Mouse (Mus musculus) forebrain, embryonic 14.5 days (tissue): ENCODE results near the gene Tmem203. TPM values are rescaled to one million over a fixed set of nuclear protein-coding genes. Genes with fewer than 3 reads are reported as not detected.
"Not testable (repeated sequence)": the region's sequence is repeated elsewhere in the genome, so short reads cannot be mapped to it uniquely, and the experiment has no call there.

ENCODE experiments used
- ATAC-seq: fragments of 200-750 bp; cut with Nextera tagmentation; 2 replicates; pipeline ENCODE4 v1.8.0; 2017; ENCODE audit warnings: mild to moderate bottlenecking, moderate library complexity
- DNase-seq: peaks from one replicate; pipeline ENCODE4 v3.0.0-alpha.2; 2015; ENCODE audit warnings: low spot score
- H3K27ac ChIP-seq: fragments of 300-500 bp; sonication (generic); 2 replicates; pipeline ENCODE4 v1.5.1; 2014; ENCODE audit warnings: low read depth, mild to moderate bottlenecking, control low read depth, low read length, moderate library complexity
- H3K27me3 ChIP-seq: fragments of 300-500 bp; sonication (generic); replicated peaks from 2 replicates; pipeline ENCODE4 v1.6.1; 2014; ENCODE audit warnings: low read length, control low read depth, mixed read lengths; ENCODE audit not compliant: control insufficient read depth, insufficient read depth
- H3K36me3 ChIP-seq: fragments of 300-500 bp; sonication (generic); 2 replicates; pipeline ENCODE4 v1.6.1; 2014; ENCODE audit warnings: low read length, control low read depth; ENCODE audit not compliant: control insufficient read depth, insufficient read depth
- H3K4me1 ChIP-seq: fragments of 300-500 bp; sonication (generic); 2 replicates; pipeline ENCODE4 v1.6.1; 2014; ENCODE audit warnings: antibody characterized with exemption, low read length, control low read depth; ENCODE audit not compliant: control insufficient read depth, insufficient read depth
- H3K4me2 ChIP-seq: fragments of 300-500 bp; sonication (generic); 2 replicates; pipeline ENCODE4 v1.6.1; 2014; ENCODE audit warnings: mild to moderate bottlenecking, control low read depth, low read length
- H3K4me3 ChIP-seq: fragments of 300-500 bp; sonication (generic); 2 replicates; pipeline ENCODE4 v1.5.1; 2014; ENCODE audit warnings: low read depth, low read length, control low read depth
- H3K9ac ChIP-seq: fragments of 300-500 bp; sonication (generic); 2 replicates; pipeline ENCODE4 v1.6.1; 2014; ENCODE audit warnings: mild to moderate bottlenecking, low read length, control low read depth, moderate library complexity
- H3K9me3 ChIP-seq: fragments of 300-500 bp; sonication (generic); replicated peaks from 2 replicates; pipeline ENCODE4 v1.6.1; 2016; ENCODE audit warnings: low read length, control low read depth, mixed read lengths; ENCODE audit not compliant: control insufficient read depth
- WGBS: fragments of 180-500 bp; shearing (Covaris S2); extraction: QIAGEN DNeasy Blood & Tissue Kit; methylation state at CpG from one replicate; pipeline ENCODE4 v1.1.7; 2014; 5-methylcytosine and 5-hydroxymethylcytosine counted together
- polyA plus RNA-seq: library from polyadenylated mRNA; unstranded; fragments of >200 nt; fragmentation: Nextera tagmentation; extraction: Ambion mirVana; gene quantifications from 2 replicates; pipeline ENCODE4 v1.2.1, GENCODE M21; 2014

Tmem203 gene
- polyA plus RNA-seq, 1 experiment from 2014 or later, result 17.4 TPM

- WGBS, result 90% methylated on average over 1 of the region's 1 CpGs
- Histone ChIP-seq H3K4me1 (peaks cover 12% of the 10 kb centered on the region), H3K36me3 (peaks cover 51% of the 10 kb centered on the region)
Measured at GRCm38 (mm10) chr2:25252331-25252730, 2.9 kb upstream of the Tmem203 start.

GRCm38 (mm10) chr2:25256443-25257109, 1.3 kb downstream of the Tmem203 start:
- H3K9me3 ChIP-seq, H3K27ac ChIP-seq, ATAC-seq, H3K27me3 ChIP-seq, DNase-seq: not testable (repeated sequence)
- 49% methylated on average over 11 of the region's 12 CpGs for WGBS
- H3K4me2 ChIP-seq, result peak overlapping the region; percentile 96
- H3K36me3 ChIP-seq, result peaks cover 11% of the 10 kb centered on the region
- peak overlapping the region; percentile 97 for H3K4me3 ChIP-seq
- H3K4me1 ChIP-seq, result peaks cover 12% of the 10 kb centered on the region
- H3K9ac ChIP-seq, result peak overlapping the region; percentile 86; the same call in 1 of the 2 replicates

More at GRCm38 (mm10) chr2:25252331-25252730, 2.9 kb upstream of the Tmem203 start:
- Histone ChIP-seq H3K27ac (no peak overlapping the region), H3K9me3 (no peaks in the 10 kb centered on the region), H3K4me2 (no peak overlapping the region), H3K4me3 (no peak overlapping the region), H3K9ac (no peak overlapping the region), H3K27me3 (no peaks in the 10 kb centered on the region)
- ATAC-seq (no peak), DNase-seq (no peak)

GRCm38 (mm10) chr2:25257250-25257649, 2.0 kb downstream of the Tmem203 start:
- DNase-seq, result not testable (repeated sequence)

GRCm38 (mm10) chr2:25258887-25259286, 3.6 kb downstream of the Tmem203 start:
- no peak for ATAC-seq
- H3K4me2 ChIP-seq, result no peak overlapping the region
- H3K4me3 ChIP-seq, result no peak overlapping the region
- no peaks in the 10 kb centered on the region for H3K36me3 ChIP-seq
- H3K4me1 ChIP-seq, result peaks cover 23% of the 10 kb centered on the region
- no peaks in the 10 kb centered on the region for H3K9me3 ChIP-seq
- H3K27ac ChIP-seq, result no peak overlapping the region
- peaks cover 9% of the 10 kb centered on the region for H3K27me3 ChIP-seq
- 36% methylated on average over 2 of the region's 2 CpGs for WGBS
- no peak for DNase-seq
- no peak overlapping the region for H3K9ac ChIP-seq

More at GRCm38 (mm10) chr2:25257250-25257649, 2.0 kb downstream of the Tmem203 start:
- not testable (repeated sequence) for H3K9ac ChIP-seq, H3K27me3 ChIP-seq, H3K36me3 ChIP-seq, H3K4me3 ChIP-seq, H3K9me3 ChIP-seq, H3K4me2 ChIP-seq, H3K27ac ChIP-seq, ATAC-seq
- H3K4me1 ChIP-seq, result peaks cover 15% of the 10 kb centered on the region
- 89% methylated on average over 5 of the region's 5 CpGs for WGBS

- no peak for ATAC-seq
- Histone ChIP-seq H3K4me2 (peak overlapping the region; percentile 99), H3K9me3 (no peaks in the 10 kb centered on the region), H3K4me3 (peak overlapping the region; percentile 81), H3K27me3 (peaks cover 13% of the 10 kb centered on the region), H3K4me1 (peaks cover 35% of the 10 kb centered on the region), H3K27ac (peak overlapping the region; percentile 54; the same call in 1 of the 2 replicates), H3K9ac (peak overlapping the region; percentile 54; the same call in 1 of the 2 replicates), H3K36me3 (no peaks in the 10 kb centered on the region)
- 48% methylated on average over 12 of the region's 12 CpGs for WGBS
- no peak for DNase-seq
Measured at GRCm38 (mm10) chr2:25261870-25262269, 6.6 kb downstream of the Tmem203 start.

DNA sequence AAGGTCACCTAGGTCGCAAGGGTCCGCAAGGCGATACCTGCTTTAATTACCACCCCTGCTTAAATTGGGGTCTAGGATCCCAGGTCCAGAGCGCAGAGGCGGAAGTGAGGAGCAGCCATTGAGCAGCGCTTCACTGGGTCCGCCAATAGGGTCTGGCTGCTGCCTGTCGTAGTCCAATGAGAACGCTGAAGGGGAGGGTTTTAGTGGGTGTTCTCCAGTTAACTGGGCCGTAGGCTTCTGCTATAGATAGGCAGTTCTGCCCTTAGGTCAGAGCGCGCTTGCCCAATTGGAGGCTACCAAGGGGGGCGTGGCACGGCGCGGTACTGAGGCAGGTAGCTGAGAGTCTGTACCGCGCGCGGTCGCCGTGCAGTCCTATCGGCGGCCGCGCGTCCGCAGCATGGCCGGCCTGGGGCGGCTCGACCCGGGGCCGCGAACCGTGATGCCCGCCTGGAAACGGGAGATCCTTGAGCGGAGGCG, 7.1 kb downstream of the Tmem203 start, which contains the start of gene Tprn:
TSS of gene Tprn (plus strand) at position 328 of the 477 bp plus-strand sequence.
- peak within 1 kb of the TSS; percentile 99 for H3K4me2 ChIP-seq
- peak within 1 kb of the TSS; percentile 75 for H3K9ac ChIP-seq
- H3K4me3 ChIP-seq, result peak within 1 kb of the TSS; percentile 81
- H3K4me1 ChIP-seq, result peaks cover 40% of the 10 kb centered on the region
- H3K9me3 ChIP-seq, result no peaks in the 10 kb centered on the region
- DNase-seq (peak; percentile 99), ATAC-seq (peak; percentile 99)
- WGBS, result under 1% methylated on average over 39 of the region's 39 CpGs
- H3K27ac ChIP-seq, result peak within 1 kb of the TSS; percentile 54; the same call in 1 of the 2 replicates
- peaks cover 13% of the 10 kb centered on the region for H3K27me3 ChIP-seq
- H3K36me3 ChIP-seq, result no peaks in the 10 kb centered on the region

DNA sequence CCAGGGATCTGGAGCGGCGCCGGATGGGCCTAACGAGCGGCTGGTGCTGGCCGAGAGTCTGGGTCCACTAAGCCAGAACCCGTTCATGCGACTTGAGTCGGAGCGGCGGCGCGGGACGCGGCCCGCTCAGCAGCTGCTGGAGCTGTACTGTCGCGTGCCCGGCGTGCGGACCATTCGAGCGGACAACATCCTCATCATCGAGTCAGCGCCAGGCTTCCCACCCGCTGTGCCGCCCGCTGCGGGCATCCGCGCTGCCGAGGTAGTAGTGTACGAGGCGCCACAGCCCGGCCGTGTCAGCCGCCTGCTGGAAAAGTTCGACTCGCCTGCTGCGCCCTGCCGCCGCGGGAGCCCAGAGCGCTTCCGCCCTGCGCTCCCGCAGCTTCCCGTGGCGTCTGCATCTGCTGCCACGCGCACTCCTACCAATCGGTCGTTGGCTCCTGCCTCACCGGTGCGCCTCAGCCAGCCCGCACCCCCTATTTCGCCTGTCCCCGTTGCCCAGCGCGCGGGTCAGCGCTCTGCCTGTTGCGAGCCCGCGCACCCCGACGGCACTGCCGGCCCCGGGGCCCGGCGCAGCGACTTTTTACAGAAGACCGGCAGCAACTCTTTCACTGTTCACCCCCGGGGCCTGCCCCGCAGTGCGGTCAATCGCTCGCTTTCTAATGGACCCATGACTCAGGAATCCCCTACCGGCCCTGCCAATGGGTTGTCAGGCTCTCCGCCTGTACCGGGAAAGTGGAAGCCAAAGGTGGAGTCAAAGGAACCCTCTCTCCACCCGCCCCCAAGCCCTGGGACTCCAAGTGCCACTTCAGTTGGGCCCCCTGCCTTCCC, 7.8 kb downstream of the Tmem203 start:
- H3K9me3 ChIP-seq, result no peaks in the 10 kb centered on the region
- H3K27ac ChIP-seq, result no peak overlapping the region; the same call in 1 of the 2 replicates
- H3K4me3 ChIP-seq, result peak overlapping the region; percentile 81
- peak; percentile 28; the same call in 1 of the 2 replicates for ATAC-seq
- H3K36me3 ChIP-seq, result no peaks in the 10 kb centered on the region
- WGBS, result under 1% methylated on average over 75 of the region's 82 CpGs
- H3K4me1 ChIP-seq, result peaks cover 41% of the 10 kb centered on the region
- peak overlapping the region; percentile 99 for H3K4me2 ChIP-seq
- DNase-seq, result peak; percentile 45
- H3K9ac ChIP-seq, result peak overlapping the region; percentile 75
- peaks cover 13% of the 10 kb centered on the region for H3K27me3 ChIP-seq

- H3K27me3 ChIP-seq, result peaks cover 13% of the 10 kb centered on the region
- no peaks in the 10 kb centered on the region for H3K9me3 ChIP-seq
- peaks cover 3% of the 10 kb centered on the region; the same call in 1 of the 2 replicates for H3K36me3 ChIP-seq
- ATAC-seq (no peak), DNase-seq (no peak)
- H3K4me3 ChIP-seq, result peak overlapping the region; percentile 81
- 21% methylated on average over 12 of the region's 12 CpGs for WGBS
- H3K4me2 ChIP-seq, result peak overlapping the region; percentile 99
- H3K27ac ChIP-seq, result no peak overlapping the region
- peak overlapping the region; percentile 75 for H3K9ac ChIP-seq
- peaks cover 41% of the 10 kb centered on the region for H3K4me1 ChIP-seq
Measured at GRCm38 (mm10) chr2:25263623-25264285, 8.5 kb downstream of the Tmem203 start.
